Mouse (Mus musculus) embryo, embryonic 11 days (tissue): ENCODE measurements at regions not wholly inside any gene's neighbourhood (a gene's known extent, or its start where the extent isn't known, plus 50 kb on each side); places are given as distances from the start of the nearest gene placed in this dataset.
"Not testable (repeated sequence)": the region's sequence is repeated elsewhere in the genome, so short reads cannot be mapped to it uniquely, and the experiment has no call there.

Experiments
- DNase-seq: peaks from one replicate; pipeline ENCODE4 v3.0.0-alpha.2; 2015

DNA sequence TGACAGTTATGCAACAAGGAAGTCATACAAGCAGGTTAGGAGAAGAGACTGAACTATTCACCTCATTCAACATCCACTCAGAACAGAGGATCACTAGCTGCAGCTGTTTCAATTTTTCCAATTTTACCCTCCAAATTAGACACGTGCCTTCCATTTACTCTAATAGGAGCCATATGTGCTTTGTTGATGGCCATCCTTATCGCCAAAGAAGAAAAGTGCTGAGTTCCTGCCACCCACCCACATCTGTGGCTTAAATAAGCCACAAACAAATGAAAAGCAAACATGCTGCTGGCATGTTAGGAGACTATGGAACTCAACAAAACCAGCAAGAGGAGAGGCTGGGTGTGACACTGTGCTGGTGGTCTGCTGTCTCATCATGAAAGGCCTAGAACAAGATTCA lies 1786.1 kb downstream of the 9330182O14Rik start:
- peak; percentile 57 for DNase-seq

DNA sequence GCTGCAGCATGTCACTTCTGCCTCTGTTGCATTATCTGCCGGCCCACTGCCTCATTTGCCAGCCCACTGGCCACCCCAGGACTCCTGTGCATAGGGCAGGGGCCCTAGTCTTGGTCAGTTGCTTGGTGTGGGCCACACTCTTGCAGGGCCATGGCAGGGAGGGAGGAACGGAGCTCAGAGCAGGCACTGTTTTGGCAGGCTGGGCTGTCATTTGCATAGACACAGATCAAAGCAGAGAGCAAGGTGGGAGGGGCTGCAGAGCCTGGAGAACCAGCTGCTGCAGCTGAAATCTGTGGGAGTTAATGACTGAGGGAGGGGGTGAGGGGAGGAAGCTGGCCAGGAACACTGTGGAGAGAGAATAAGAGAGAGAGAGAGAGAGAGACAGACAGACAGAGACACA lies 1802.5 kb downstream of the 9330182O14Rik start:
- no peak for DNase-seq

DNA sequence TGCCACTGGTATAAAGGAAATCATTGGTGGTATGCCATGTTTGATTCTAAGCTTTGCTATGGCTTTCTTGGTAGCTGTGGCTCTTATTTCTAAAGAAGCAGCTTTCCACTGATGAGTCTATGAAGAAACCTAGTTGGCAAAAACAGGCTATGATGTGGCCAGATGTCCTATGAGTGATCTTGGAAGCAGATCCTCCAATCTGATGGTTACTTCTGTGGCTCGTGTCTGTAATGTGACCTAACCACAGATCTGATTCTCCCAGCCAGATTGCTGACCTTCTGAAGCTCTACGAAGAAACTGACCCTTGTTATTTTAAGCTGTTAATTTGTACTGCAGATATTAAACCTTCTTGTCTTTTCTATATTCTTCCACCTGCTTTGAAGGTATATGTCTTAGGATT lies 1811.1 kb downstream of the 9330182O14Rik start:
- DNase-seq, result no peak

DNA sequence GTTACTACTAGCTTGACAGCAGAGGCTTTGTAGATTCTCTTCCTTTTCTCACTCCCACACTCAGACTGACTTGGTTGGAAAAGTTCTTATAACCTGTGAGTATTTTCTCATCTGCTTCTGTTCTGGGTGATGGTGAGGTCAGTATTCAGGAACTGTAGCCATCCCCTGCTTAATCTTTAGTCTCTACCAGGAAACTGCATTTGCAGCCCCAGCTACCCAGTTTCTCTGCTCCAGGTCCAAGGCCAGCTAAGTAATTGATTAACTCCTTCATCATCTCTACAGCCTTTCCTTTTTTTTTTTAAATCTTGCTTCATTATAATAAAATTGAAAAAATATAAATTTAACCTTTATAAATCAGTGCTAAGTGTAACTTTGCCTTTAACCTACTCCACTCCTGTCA lies 1813.7 kb downstream of the 9330182O14Rik start:
- no peak for DNase-seq

DNA sequence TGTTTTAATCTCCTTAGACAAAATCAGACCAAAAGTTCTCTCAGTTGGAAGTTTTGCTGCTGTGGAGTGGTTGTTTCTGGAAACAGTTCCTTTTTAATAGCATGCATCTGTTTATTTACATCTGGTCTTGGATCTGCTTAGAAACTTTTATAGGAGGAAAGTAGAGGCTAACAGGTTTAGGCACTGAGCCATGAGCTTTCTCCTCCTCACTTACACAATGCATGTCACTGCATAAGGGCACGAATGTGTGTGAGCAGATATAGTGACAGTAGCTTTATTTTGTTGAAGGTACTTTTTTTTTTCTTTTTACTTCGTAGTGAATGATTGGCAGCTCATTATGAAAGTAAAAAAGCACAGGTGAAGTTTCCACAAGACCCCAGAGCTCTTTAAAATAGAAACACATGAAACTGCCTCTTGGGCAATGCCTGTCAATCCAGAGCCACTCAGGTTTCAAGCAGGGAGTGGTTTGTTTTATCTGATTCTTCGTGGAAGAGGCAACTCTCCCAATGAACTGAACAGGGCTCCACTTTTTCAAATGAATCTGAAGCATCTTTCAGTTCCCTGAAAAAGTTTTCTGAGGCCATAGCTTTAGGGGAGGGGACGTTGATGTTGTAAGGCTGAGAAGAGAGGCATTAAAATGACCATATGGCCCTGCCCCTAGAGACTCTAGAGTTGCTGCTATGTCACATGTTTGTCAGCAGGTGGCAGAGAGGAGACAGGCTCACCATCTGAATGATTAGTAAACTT lies 1814.4 kb downstream of the 9330182O14Rik start:
- peak; percentile 61 for DNase-seq

DNA sequence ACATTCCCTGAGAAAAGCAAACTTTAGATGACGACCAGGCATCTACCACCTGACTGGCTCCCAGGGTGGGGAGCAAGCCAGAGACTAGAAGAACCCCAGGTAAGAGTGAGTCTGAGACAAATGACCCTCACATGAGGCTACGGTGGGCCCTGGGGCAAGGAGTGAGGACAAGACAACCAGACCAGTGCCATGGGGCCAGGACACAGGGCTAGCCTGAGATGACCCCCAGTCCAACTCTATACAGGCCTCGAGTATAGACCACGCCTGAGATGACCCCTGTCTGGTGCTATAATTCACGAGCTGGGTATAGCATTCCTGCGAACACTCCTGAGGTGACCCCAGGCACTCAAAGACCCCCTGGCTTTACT lies 1814.9 kb downstream of the 9330182O14Rik start:
- no peak for DNase-seq

DNA sequence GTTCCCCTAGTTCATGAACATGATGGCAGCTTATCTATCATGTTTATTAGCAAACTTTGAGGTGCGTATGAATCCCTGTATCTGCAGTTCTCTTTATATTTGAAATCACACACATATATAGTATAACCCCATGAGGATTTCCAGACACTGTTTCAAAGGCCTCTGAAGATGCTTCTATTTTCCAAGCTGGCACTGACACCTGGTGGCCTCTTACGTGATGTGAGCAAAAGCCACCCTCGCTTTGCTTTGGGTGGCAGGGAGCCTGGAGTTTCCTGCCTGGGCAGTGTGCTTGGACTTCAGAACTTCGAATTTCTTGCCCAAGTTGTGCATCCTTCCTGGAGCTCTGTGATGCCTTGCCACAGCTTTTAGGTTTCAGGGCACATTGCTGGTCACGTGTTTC lies 1817.1 kb downstream of the 9330182O14Rik start:
- DNase-seq, result peak; percentile 61

DNA sequence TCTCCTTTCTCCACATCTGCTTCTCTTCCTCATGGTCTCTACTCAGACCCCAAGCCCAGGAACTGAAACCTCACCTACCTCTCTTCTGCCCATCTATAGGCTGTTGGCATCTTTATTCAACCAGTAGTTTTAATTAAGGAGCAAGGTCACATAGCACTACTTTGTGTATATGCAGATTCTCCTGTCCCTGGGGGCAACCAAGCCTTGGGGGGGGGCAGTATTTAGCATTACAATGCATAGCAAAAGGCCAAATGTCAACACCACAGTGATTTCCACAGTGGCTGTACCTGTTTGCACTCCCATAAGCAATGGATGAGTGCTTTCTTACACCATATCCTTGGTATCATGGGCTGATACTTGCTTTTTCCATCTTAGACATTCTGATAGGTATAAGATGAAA lies 1826.4 kb downstream of the 9330182O14Rik start:
- DNase-seq, result no peak

DNA sequence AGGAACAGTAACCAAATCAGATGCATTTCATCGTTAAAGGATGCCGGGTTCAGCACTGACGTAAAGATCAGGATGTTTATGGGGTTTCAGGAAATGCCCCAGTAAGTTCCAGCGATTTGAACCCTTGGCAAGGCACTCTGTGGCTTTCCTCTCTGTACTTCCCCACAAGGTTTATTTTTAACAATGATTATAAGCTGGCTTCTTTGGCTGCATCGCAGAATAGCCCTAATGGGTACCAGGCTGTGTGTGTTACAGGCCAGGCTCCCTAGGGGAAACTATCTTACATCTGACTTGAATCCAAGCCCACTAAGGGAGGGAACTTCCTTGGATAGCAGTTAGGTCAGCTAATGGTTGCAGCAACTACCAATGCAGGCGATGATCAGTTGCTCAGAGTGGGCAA lies 1836.7 kb downstream of the 9330182O14Rik start:
- no peak for DNase-seq

DNA sequence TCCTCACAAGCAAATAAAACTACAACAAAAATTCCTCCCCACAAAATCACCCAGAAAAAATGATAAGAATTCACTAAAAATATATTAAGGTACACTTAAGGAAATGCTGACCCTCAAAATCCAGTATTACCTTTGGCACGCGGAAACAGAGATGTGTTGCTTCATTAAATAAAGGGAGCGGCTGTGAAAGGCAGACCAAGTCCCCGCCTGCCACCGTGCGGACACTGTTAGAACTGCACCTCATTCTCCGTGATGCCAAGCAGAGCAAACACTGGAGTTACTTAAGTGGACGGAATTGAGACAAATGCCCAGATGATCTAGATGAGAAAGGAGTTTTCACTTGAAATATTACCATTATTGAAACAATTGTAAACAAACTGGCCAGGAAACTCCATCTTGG lies 1839.1 kb downstream of the 9330182O14Rik start:
- DNase-seq, result peak; percentile 79

DNA sequence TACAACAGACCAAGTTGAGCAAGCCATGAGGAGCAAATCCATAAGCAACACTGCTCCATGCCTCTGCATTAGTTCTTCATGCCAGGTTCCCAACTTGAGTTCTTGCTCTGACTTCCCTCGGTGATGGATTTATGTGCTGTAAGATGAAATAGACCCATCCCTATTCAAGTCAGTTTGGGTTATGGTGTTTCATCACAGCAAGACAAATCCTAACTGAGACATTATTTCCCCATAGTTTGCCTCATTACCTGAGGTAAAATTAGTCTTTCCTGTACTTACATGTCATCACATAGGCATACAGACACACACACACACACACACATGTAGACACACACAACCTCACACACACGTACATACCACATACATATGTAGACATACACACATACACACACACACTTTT lies 1843.0 kb downstream of the 9330182O14Rik start:
- DNase-seq, result no peak

DNA sequence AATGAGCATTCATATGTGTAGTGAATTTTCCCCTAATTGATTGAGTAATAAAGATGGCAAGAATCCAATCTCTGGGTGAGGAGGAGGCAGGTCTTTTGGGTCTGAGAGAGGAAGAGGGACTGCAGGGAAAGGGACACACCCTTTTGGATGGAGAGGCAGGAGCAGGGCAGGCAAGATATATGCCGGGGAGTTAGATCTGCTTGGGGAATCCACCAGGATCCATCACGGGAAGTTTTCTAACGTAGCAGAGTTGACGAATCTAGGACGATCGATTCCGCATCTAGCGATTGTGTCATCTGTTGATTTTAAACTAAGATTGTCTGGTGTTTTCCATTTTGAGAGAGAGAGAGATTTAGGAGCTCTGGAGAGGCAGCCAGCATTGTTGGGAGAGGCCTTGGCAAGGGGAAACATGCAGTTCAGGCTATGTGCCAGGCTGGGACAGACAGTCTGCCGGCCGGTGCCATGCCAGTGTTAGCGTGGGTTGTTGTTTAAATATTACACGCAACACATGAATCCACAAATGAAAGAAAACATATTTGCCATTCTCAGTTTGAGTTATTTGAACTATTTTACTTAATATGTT lies 1843.6 kb downstream of the 9330182O14Rik start:
- DNase-seq, result no peak

DNA sequence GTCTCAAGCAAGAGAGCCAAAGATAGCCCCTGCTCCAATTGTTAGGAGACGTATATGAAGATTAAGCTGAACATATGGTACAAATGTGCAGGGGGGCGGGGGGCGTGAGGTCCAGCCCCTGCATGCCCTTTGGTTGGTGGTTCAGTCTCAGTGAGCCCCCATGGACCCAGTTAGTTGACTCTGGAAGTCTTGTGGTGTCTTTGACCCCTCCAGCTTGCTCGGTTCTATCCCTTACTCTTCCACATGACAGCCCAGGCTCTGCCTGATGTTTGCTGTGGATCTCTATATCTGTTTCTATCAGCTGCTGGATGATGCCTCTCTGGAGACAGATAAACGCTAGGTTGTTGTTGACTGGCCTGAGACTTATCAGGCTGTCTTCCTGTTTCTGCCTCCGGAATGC lies 1849.1 kb downstream of the 9330182O14Rik start:
- DNase-seq, result no peak

DNA sequence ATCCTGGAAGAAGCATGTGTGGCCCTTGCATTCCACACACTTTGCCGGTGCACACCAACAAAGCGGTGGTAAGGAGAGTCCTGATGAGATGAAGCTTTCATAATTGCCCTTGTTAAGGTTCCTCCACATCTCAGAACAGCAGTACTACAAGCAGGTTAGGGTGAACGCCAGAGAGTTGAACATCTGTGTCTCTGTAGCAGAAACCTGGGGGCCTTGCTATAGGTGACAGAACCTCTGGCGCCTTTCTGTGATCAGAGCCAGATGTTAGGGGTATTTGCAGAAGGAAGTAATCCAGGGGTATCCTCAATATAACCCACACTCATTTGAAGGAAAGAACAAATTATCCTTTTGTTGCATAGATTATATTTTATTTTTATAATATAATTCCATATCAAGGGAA lies 1850.1 kb downstream of the 9330182O14Rik start:
- DNase-seq, result no peak

DNA sequence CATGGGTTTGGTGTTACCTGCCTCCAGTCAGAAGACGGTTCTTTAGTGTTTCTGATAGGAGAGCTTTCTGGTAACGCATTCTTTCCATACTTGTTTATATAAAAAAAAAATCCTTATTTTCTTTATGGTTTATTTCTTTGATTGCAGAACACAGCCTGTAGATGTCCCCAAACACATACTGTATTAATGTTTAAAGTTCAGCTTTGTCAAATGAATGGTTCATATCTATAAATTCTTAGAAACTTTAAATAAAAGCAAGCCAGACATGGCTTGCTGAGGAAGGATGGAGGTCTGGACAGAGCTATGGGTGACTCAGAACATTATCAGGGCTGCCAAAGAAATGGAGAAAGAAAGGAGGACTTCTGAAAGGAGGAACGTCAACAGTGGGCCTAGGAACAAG lies 1852.1 kb downstream of the 9330182O14Rik start:
- DNase-seq, result no peak

DNA sequence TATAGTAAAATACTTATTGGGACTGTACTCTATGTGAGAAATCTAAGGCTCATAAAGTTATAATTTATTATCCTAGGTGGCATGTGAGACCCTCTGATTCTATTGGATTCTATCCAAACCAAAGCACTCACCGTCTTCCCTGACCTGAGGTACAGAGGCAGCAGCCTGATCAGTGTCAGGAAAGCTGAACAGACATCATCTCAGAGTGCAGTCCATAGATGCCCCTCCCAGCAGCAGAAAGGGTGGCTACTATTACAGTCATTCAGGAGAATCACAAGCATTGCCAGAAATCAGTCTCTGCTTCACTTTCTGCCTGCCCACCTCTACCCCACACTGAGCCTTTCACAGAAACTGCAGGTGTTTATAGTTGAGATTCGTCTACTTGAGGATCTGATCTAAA lies 1854.9 kb downstream of the 9330182O14Rik start:
- DNase-seq, result no peak

DNA sequence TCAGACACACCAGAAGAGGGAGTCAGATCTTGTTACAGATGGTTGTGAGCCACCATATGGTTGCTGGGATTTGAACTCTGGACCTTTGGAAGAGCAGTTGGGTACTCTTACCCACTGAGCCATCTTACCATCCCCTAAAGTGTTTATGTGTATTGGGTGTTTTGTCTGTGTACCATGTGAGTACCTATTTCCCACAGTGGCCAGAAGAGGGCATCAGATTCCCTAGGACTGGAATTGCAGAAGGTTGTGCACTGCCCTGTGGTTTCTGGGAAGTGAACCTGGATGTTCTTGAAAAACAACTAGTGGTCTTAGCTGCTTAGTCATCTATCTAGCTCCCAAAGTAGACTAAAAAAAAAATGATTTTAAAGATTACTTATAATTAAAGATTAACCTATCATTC lies 1857.7 kb downstream of the 9330182O14Rik start:
- DNase-seq, result no peak

DNA sequence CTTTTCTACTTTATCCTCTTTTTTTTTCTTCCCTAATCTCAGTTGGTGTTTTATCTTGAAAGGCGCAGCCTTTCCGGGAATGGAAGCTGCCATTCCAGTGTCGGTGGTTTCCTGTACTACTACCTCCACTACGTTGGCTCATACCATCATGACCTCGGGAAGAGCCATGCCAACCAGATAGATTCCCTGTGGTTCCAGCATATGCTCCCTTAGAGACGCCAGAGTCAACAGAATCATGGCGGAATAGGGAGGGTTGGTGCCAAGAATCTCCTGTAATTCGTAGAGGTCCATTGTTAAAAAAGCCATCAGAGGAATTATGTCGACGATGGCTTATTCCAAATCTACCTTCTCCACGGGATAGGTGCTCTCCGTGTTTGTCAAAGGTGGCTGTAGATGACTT lies 1898.1 kb downstream of the 9330182O14Rik start:
- DNase-seq, result not testable (repeated sequence)

DNA sequence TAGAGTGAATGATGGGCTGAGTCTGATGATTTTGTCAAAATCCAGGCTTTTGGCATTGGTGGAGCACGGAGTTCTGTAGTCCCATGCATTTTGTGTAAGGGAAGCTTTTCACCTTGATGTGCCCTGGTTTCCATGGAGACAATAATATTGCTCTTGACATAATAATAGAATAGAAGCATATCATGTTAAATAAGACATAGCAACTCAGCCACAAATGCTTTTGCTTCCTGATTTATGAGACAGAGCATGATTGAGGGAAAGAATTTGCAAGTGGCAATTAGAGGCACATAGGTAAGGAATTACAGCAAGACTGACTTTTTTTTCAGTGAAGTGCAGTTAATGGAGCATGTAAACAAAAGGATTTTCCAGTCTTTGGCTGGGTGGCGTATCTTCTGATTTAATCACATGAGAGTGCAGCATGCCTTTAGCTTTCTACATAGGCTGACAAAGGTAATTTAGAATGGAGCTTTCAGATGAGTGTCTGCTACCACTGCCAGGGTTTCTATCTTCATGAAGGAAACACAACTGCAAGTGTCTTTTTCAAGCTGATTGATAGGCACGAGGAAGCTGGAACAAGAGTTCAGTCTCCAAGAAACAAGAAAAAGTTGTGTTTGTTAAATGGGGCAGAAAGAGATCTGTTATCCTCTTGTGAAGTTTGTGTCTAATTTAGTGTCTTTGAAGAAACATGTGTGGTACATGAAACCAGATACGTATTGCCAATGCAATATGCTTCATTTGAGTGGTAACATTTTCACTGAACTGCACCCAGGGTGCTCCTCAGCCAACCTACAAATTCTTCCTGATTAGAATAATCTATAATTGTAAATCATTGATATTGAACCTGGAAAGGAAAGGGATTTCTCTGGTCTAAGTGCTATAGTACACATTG lies 1913.2 kb downstream of the 9330182O14Rik start:
- peak; percentile 34 for DNase-seq

DNA sequence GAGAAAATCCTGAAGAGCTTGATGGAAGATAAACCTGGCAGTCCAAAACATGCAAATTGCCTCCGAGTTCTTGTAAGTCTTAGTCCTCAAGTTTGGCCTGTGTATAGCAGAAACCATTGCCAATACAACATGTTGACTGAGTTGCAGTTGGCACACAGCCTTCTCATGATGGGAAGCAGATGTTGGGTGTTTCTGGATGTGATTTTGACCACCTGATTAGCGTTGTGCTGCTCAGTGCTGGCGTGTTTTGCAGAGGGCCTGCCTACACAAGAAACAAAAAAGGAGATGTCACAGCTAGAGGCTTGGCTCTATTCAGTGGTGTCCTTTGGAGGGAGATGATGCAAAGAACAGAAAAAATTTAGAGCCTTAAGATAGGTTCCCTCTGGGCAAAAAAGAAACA lies 1922.6 kb downstream of the 9330182O14Rik start:
- no peak for DNase-seq

DNA sequence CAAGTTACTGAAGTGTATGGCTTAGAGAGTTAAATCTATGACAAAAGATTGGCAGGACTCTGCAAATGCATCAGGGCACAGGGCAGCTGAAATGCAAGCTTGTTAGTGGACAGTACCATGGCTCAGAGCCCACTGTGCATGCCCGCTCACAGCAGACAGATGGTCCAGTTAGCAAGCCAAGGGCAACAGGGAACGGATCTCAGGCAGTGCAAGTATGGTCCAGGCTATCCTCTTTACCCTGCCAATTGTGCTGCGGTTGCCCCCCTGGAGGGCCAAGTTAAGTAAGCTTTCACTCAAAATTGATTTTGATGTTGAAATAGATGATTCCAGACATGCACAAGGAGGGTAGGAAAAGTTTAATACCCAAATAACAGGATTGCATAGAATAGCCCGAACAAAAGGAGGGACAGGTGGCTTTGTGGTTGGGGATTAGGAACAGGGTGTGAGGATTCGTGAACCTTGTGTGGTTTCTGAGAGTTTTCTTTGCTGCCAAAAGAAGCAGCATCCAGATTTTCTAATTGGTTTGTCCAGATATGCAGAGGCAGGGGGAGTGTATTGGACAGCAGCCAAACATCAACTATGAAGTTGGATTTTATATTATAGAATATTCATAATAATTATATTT lies 1934.2 kb downstream of the 9330182O14Rik start:
- DNase-seq, result no peak

DNA sequence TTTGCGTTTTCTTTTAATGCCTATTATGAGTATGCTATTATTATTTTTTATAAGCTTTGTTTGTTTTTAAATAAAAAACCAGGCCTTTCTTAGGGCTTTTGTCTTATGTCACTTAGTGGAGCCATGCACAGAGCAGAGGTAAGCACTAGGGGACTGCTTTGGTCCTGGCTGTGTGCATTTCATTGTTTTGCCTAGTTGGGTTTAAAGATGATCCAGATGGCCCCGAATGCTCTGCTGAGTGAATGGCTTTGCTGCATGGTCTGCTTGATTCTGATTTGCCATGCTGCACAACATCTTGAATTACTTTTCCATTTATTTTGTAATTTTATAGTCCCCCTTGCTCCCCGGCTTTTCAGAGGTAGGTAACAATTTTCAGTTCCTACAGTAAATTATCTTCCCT lies 1934.9 kb downstream of the 9330182O14Rik start:
- DNase-seq, result peak; percentile 45

DNA sequence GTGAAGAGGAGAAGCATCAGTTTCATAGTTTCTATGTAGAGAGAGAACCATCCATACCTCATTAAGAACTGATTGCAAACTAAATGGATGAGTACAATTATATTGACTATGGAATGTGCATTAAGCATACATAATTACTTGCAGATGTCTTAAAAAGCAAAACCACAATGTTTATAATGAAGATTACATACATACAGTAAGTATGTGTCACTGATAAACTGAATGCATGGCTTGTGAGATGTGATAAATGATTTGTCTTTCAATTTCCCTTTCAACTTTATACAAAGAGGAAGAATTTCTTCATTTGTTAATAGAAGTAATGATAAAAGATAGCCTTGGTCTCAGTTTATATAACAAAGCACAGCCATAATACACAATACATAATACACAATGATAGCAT lies 1939.3 kb downstream of the 9330182O14Rik start:
- DNase-seq, result no peak
